Mouse (Mus musculus): ENCODE measurements around the gene Pex14. TPM values are rescaled to one million over a fixed set of nuclear protein-coding genes. Genes with fewer than 3 reads are reported as not detected.
A peak's percentile ranks its signal among the peaks of the same experiment; 100 is the strongest.

The Pex14 gene
- total RNA-seq, 2 experiments from 2014 or later: 35.8 to 37.7 TPM

DNA sequence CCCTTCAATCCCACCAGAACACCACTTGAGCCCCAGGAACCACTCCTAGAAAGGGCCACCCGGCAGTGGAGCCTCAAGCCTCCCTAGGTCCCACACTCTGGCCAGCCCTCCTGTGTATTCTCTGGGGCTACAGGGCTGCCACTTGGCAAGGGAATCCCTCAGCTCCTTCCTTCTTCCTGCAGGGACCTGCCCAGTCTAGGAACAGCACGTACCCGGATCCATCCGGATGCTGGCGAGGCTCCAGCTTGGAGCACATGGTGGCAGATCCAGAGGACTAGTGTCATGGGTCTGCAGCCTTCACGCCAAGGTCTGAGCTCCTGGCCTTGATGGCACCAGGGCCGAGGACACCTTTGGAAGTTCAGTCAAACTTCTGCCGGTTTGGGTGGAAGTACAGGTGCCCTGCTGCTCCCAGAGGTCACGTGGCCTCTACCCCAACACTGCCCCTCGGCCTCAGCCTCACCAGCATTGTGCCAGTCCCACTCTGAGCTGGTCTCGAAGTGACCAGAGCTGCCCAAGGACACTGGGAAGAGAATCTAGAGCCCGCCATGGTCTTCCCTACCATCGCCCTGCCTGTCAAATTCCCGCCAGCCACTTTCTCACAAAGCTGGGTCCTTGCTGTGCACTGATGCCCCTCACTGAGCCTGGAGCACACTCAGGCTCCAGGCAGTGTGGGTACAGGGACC, 144.4 kb downstream of the Pex14 start:
- DNase-seq (ENCODE audit: low spot score in 2 of 2): no peak

DNA sequence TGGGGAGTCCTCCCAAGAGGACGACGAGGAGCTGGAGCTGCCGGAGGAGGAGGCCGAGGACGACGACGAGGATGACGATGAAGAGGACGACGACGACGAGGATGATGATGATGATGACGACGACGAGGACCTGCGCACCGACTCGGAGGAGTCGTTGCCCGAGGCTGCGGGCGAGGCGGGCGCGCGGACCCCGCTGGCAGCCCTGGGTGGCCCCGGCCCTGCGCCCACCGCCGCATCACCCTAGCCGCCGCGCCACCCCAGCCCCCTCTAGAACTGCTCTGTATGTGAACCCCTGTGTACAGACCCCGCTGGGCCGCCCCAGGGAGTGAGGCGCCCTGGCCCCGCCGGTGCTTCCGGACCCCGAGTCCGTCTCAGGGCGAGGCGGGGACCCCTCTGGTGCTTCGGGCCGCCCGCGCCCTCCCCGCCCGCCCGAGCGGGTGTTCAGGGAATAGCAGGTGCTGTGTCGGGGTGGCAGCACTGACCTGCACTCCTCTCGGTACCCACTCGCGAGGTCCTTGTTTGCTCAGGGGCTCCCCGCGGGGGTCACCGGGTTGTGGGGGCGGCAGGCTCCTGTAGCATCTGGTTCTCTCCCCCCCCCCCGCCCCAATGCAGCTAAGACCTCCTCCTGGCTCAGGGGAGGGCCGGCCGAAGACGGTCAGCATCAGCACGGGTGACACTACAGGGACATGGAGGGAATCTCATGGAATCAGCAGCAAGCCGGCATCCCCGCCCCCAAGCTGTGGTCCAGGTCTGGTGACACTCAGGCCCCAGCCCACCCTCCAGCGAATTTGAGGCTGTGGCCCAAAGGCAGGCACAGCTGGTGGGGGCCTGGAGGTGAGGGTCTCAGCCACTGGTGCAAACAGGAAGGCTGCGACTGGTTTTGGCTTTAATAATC, 147.1 kb downstream of the Pex14 start:
- no peak for DNase-seq (ENCODE audit: low spot score in 2 of 2)

DNA sequence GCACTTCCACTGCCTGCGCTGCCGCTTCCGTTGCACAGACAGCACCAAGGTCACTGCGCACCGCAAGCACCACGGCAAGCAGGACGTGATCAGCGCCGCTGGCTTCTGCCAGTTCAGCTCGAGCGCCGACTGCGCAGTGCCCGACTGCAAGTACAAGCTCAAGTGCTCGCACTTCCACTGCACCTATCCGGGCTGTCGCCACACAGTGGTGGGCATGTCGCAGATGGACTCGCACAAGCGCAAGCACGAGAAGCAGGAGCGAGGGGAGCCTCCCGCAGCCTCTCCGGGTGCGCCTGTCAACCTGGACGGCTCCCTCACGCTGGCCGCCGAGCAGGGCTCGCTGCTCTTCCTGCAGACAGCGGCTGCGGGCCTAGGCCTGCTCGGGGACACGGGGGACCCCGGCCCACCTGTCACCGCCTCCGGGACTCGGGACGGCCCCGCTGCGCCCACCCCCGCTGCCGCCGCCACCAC, 147.8 kb downstream of the Pex14 start:
- DNase-seq (ENCODE audit: low spot score in 2 of 2): peak in 1 of 2 experiments; percentile 42

DNA sequence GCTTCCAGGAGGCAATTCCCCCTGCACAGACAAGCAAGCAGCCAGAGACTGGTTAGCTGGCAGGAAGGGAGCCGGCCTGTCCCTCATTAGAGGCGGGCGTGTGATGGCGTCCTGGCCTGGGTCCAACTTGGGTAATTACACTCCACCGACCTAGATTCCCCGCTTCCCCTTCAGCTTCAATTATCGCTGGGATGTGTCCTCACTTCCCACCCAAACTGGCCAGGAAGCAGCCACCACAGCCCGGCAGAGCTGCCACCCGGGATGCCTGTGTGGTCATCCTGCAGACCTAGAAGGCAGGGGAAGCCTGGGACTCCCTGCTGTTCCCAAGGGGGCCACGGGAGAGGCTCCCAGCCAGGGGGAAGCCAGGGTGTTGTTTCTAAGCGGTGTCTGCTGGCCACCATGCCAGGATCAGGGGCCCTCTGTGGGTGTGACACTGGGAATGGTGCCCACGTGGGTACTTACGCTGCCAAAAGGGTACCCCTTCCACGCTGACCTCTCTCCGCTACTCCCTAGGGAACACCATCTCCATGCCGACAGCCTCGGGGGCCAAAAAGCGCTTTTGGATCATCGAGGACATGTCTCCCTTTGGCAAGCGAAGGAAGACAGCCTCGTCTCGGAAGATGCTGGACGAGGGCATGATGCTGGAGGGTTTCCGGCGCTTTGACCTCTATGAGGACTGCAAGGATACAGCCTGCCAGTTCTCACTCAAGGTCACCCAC, 148.6 kb downstream of the Pex14 start:
- DNase-seq (ENCODE audit: low spot score in 2 of 2): peak; percentile 75 to 85

DNA sequence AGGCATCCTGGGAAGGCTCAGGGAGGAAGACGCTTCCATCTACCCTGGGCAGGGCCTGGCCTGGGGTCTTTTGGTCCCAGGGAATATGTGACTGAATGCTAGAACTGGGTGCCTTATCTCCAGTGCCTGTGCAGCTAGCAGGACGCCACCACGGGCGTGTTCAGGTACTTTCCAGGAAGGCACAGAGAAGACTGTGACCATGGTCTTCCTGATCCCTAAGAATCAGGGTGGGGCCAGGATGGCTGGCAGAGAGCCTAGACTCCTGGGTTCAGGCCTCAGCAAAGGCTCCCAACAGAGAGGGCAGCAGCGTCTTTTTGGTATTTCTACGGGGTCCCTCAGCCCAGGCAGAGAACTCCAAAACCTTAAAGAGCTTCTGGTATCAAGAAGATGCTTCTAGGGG, 149.2 kb downstream of the Pex14 start:
- DNase-seq (ENCODE audit: low spot score in 2 of 2): no peak

DNA sequence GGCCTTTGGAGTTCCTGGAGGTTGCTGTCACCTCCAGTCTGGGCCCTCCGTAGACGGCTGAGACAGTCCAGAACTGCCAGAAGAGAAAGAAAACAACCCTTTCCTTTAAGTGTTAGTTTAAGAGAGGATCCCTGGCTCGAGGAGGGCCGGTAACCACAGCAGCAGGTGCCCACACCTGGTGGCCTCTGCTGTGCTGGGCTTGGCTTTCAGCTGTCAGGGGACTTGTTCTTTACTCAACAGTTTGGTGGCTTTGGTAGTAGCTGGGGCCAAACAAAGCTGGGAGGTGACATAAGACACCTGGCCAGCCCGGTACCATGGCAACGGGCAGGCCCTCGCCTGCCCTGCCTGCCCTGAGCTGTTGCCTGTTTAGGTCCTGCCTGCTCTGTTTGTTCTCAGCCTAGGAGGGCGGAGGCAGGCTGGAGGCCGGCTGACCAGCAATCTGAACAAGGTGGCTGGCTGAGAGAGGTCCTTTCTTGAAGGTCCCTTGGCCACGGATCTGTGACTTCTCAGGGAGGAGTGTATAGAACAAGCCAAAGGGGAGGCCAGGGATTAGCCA, 151.8 kb downstream of the Pex14 start:
- no peak for DNase-seq (ENCODE audit: low spot score in 2 of 2)

DNA sequence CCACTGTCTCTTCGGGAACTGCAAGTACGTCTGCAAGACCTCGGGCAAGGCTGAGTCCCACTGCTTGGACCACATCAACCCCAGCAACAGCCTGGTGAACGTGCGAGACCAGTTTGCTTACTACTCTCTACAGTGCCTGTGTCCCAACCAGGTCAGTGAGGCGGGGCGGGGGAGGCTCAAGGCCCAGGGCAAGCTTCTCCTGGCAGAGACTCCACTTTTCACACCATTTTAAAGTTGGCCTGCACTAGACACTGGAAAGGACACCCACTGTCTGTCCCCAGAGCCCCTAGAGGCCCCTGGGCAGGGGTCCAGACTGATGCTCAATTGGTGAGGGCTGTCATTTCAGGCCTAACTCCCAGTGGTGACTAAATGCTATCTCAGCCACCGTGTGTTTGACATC, 153.6 kb downstream of the Pex14 start:
- DNase-seq (ENCODE audit: low spot score in 2 of 2): no peak

DNA sequence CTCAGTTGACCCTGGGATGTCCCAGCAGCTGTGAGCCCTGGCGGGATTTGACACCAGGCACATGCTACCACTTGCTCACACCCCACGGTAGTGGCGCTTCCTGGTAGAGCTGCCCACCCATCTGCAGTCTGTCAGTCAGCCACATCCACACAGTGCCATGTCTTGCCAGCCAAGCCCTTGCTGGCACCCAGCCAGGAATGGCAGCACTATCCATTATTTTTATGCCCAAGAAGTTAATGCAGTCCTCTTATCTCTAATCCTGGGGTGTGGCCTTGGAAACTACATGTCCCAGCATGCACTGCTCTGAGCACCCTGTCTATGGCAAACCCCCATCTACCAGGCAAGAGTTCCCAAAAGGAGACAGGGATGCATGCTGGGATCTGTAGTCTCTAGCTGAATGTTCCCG, 154.2 kb downstream of the Pex14 start:
- peak; percentile 36 to 69 for DNase-seq (ENCODE audit: low spot score in 2 of 2)

DNA sequence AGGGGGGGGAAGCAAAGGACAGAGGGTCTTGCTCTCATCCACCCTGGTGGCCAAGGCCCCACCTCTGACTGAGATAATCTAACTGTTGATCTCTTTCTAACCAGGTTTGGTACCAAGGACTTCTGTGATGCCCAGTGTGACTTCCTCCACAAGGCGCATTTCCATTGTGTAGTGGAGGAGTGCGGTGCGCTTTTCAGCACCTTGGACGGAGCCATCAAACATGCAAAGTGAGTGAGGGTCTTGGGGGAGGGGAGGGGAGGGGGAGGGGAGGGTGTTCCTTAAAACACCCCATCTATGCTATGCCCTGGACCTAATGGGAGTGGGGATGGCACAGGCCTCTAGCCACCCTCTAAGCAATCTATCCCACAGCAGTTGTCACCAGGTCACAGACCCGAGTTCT, 156.6 kb downstream of the Pex14 start:
- no peak for DNase-seq (ENCODE audit: low spot score in 2 of 2)

DNA sequence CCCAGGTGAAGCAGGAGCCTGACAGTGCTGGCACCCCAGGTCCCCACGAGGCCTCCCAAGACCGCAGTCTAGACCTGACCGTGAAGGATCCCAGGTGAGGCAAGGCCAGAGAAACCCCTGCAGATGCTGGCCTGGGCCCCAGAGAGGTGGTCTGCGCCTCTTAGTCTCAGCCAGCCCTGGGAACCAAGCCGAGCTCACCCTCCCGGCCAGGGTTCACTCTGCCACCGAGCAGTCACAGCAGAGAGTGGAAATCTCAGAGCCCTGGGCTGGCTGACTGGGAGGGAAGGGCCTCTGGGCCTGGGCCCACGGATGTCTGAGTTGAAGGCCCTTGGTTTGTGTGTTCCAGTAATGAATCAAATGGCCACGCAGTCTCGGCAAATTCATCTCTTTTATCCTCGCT, 158.4 kb downstream of the Pex14 start:
- no peak for DNase-seq (ENCODE audit: low spot score in 2 of 2)

DNA sequence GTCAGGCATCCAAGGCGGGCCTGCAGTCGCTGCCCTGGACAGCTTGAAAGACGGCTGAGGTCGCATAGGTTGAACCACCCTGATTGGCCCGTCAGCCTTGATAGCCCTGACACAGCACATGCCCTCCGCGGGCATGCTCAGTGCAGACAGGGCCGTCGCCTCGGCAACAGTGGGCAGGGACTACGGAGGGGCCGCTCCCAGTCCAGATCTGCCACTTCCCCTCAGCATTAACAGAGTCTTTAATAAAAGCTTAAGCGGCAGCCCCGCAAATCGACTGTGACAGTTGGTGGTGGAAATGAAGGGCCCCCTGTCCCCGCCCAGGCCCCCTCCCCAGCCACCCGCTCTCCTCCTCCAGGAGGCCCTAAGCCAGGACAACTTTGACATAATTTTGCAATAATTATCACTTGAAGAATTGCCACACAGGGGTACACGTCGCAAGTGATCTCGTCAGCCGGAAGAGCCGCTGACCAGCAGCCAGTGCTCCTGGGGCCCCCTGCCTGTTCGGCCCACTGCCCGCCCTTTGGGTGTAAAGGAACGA, 158.9 kb downstream of the Pex14 start:
- peak in 1 of 2 experiments; percentile 30 for DNase-seq (ENCODE audit: low spot score in 2 of 2)

DNA sequence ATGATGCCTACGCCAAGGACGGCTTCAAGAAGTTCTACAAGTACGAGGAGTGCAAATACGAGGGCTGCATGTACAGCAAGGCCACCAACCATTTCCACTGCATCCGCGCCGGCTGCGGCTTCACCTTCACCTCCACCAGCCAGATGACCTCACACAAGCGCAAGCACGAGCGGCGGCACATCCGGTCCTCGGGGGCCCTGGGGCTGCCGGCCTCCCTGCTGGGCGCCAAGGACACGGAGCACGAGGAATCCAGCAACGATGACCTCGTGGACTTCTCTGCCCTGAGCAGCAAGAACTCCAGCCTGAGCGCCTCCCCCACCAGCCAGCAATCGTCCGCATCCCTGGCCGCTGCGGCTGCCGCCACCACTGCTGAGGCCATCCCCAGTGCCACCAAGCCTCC, 161.1 kb downstream of the Pex14 start:
- no peak for DNase-seq (ENCODE audit: low spot score in 2 of 2)

DNA sequence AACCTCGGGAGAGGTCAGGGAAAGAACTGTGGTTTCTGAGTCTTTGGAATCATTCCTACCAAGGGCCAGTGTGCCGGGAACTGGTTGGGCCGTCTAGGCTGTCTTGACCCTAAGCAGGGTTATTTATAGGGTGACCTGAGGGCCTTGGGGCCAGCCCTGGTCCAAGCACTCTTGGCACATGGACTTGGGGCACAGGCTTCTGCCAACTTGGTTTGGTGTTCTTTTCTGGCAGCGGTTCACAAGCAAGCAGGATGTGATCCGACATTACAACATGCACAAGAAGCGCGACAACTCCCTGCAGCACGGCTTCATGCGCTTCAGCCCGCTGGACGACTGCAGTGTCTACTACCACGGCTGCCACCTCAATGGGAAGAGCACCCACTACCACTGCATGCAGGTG, 162.9 kb downstream of the Pex14 start:
- DNase-seq (ENCODE audit: low spot score in 2 of 2): no peak

DNA sequence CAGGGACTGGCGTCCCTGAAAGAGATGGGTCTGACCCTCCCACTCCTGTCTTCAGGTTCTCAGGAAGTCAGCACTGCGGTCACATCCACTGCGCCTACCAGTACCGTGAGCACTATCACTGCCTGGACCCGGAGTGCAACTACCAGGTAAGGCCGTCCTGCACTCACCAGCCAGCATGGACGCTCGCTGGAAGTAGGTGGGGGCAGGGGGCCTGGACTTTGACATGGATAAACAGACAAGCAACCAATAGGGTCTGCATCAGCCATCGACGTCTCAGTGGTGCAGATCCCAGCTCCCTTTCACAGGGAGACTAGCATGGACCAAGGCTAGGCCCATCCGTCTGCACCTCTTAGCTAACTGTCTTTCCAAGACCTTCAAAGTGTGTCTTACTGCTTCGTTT, 163.6 kb downstream of the Pex14 start:
- DNase-seq (ENCODE audit: low spot score in 2 of 2): no peak

DNA sequence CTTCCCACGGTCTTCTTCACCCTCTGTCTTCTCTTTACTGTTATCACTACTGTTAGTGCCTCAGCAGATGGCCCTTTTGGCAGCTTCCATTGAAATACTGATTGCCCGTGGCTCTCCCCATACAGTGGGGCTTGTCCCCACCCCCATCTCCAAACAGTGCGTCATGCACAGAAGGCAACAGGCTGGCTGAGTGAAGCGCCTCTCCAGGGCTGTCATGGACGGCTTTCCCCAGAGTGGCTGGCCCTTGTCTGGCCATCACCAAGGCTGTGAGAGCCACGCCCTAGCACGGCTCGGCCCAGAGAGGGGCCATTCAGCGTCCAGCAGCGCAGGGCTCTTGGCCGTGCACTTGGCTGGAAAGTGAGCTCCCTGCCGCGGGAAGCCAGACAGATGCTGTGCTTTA, 164.5 kb downstream of the Pex14 start:
- peak; percentile 46 to 72 for DNase-seq (ENCODE audit: low spot score in 2 of 2)

DNA sequence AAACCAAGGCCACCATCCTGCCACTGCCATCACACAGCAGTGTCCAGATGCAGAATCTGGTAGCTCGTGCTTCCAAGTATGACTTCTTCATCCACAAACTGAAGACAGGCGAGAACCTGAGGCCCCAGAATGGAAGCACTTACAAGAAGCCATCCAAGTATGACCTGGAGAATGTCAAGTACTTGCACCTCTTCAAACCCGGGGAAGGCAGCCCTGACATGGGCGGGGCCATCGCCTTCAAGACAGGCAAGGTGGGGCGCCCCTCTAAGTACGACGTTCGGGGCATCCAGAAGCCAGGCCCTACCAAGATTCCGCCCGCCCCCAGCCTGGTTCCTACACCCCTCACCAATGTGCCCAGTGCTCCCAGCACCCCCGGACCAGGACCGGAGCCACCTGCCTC, 166.6 kb downstream of the Pex14 start:
- DNase-seq (ENCODE audit: low spot score in 2 of 2): no peak

DNA sequence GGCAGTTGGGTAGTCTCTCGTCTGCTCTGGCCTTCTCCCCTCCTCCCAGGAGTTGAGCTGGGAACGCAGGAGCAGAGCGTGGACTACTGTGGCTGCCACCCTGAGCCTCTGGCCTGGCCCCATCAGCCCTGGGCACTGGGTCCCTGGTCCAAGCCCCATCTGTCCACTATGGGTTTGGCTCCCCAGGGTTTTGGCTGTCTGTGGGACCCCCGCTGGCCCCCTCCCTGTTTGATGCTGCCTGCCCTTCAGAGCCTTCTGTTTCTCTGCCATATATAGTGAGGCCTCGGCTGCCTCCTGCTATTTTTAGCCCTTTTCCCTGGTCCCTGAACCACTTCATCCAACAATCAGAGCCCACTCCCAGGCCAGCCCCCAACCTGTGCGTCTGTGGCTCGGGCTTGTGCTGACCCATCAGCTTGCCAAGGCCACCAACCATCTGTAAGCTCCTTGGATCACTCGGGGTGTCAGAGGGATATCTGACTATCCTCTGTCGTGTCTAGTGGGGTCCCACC, 168.9 kb downstream of the Pex14 start:
- DNase-seq (ENCODE audit: low spot score in 2 of 2): no peak

DNA sequence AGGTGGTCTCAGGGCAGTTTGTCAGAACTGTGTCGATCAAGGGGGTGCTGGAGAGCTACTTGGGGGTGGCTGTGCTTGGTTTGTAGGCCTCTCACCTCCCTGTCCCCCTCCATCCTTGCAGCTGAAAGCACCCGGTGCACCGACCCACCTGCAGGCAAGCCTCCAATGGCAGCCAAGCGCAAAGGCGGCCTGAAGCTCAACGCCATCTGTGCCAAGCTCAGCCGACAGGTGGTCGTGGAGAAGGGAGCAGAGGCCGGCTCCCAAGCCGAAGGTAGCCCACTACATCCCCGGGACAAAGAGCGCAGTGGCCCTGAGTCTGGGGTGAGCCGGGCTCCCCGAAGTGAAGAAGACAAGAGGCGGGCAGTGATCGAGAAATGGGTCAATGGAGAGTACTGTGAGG, 170.8 kb downstream of the Pex14 start:
- no peak for DNase-seq (ENCODE audit: low spot score in 2 of 2)

DNA sequence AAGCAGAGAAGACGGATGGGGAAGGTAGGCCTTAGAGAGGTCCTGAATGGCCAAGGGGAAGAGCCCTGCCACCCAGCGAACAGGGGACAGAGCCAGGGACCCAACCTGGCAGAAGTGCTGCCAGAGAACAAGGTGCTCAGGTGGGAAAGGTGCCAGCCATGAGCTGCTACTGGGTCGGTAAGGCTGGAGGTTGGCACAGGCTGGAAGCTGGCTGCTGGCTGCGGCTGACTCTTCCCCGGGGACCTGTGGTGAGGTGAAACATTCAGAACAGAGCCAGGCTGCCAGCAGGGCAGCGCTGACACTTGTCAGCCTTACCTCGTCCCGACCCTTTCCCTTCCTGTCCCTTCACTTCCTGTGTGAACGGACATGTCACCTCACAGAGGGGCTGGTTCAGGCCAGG, 171.4 kb downstream of the Pex14 start:
- no peak for DNase-seq (ENCODE audit: low spot score in 2 of 2)

DNA sequence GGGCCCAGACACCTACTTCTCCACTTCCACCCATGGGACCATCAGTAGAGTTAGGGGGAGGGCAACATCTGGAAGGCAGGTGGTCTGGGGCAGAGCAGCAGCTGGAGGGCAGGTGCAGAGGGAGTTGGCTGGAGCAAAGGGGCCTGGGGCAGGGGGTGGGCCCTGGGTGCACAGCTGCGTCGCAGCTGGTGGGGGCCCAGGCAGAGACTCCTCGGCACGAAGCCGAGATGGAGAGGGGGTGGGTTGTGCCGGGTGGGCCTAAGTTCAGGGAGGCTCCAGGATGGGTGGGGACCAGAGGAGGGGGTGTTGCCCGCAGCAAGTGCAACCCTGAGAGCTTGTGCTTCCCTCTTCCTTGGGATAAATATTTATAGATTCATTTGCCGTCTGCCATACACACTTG, 173.2 kb downstream of the Pex14 start:
- no peak for DNase-seq (ENCODE audit: low spot score in 2 of 2)

Measured in layer of hippocampus, postnatal 14 days (tissue).